Mouse (Mus musculus): Measurements from ENCODE around the gene Gm10715.
"Not testable (repeated sequence)": the region's sequence is repeated elsewhere in the genome, so short reads cannot be mapped to it uniquely, and the experiment has no call there.

GRCm38 (mm10) chr9:3000445-3000972, 36.2 kb upstream of the Gm10715 start, which contains the start of gene Gm10722:
- TF ChIP-seq POLR2A (IDR thresholded peaks at IDR 0.05; ENCODE audit: insufficient read length, low read depth); POLR2AphosphoS2 (IDR thresholded peaks at IDR 0.05; ENCODE audit: insufficient read length, low read depth); MAX (IDR thresholded peaks at IDR 0.05; ENCODE audit: low read depth): not testable (repeated sequence)
